Mouse (Mus musculus) kidney, postnatal 10 days (tissue): Measurements from ENCODE around the gene Ammecr1.
A peak's percentile ranks its signal among the peaks of the same experiment; 100 is the strongest.

Source experiments
- DNase-seq: peaks from one replicate; pipeline ENCODE4 v3.0.0; 2021; ENCODE audit warnings: mixed read lengths

The Ammecr1 gene

DNA sequence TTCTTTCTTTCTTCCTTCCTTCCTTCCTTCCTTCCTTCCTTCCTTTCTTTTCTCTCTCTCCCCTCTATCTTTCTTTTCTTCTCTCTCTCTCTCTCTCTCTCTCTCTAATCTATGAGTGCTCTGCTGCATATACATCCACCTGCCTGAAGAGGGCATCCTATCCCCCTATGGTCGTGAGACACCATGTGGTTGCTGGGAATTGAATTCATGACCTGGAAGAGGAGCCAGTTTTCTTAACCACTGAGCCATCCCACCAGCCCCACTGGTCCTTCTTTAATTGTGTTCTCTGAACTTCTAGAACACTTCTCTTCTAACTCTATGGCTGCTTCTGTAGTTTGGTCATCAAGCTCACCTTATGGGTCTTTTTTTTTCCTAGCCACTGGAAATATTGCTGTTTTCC, 138.9 kb downstream of the Ammecr1 start:
- no peak for DNase-seq

DNA sequence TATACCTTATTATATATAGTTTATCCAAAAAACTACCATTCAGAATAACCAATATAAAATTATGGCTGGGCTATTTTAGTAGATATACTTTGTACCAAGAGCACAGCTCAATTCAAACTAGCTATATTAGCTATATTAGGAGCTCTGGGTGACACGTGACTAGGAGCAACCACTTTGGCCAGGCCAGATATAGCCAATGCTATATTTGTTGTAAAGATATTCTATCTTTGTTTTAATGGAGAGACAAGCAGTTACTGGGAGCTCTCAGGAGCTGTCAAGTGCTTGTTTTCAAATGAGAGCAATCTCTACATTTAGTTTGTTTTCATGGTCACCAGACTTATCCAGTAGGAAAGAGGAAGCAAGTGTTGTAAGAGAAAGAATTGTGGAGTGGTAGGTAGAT, 141.2 kb downstream of the Ammecr1 start:
- no peak for DNase-seq

- peak; percentile 16 for DNase-seq
Measured at GRCm38 (mm10) chrX:142821846-142822245, 144.7 kb downstream of the Ammecr1 start.

DNA sequence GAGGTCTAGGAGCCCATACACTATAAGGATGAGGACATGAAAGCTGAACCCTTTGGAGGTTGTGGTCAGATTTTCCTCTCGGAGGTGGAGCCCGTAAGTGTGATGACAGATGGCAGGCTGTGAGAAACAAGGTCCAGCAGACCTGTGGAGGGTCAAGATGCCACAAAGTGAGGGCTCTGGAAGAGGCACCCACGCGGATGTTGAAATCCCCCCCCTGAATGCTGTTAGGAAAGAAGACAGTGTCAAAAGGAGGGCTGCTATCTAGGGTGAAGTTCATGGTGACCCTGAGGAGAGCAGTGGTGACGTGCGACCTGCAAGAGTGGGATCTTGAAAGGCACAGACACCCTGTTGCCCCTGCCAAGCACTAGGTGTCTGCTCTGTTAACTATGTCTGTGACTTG, 145.3 kb downstream of the Ammecr1 start:
- no peak for DNase-seq

GRCm38 (mm10) chrX:142818057-142818682, 148.4 kb downstream of the Ammecr1 start:
- peak; percentile 61 for DNase-seq

GRCm38 (mm10) chrX:142813146-142813545, 153.4 kb downstream of the Ammecr1 start:
- peak; percentile 63 for DNase-seq

DNA sequence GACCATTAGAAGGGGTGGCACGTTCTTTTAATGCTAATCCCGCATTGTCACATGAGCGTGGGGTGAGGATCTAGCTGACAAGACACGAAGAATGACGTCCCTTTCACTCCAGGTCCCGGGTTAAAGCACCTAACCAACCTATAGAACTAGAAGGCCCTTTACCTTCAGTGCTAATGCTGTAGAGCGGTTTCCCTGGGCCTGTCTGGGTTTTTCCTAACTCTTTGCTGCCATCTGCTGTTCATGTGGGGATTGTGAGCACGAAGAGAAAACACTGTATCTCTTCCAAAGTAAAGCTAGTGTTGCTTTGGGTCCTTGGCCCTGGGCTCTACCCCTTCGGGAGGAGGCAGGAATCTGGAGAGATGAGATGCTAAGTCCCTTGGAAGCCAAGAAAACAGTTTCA, 158.1 kb downstream of the Ammecr1 start:
- DNase-seq = peak; percentile 61

- peak; percentile 38 for DNase-seq
Measured at GRCm38 (mm10) chrX:142806620-142807061, 159.9 kb downstream of the Ammecr1 start.

- peak; percentile 27 for DNase-seq
Measured at GRCm38 (mm10) chrX:142806126-142806525, 160.4 kb downstream of the Ammecr1 start.

GRCm38 (mm10) chrX:142804596-142804995, 161.9 kb downstream of the Ammecr1 start:
- peak; percentile 16 for DNase-seq
